14 mouse cellular contexts compared by ENCODE assay signal in the genomic region with DNA sequence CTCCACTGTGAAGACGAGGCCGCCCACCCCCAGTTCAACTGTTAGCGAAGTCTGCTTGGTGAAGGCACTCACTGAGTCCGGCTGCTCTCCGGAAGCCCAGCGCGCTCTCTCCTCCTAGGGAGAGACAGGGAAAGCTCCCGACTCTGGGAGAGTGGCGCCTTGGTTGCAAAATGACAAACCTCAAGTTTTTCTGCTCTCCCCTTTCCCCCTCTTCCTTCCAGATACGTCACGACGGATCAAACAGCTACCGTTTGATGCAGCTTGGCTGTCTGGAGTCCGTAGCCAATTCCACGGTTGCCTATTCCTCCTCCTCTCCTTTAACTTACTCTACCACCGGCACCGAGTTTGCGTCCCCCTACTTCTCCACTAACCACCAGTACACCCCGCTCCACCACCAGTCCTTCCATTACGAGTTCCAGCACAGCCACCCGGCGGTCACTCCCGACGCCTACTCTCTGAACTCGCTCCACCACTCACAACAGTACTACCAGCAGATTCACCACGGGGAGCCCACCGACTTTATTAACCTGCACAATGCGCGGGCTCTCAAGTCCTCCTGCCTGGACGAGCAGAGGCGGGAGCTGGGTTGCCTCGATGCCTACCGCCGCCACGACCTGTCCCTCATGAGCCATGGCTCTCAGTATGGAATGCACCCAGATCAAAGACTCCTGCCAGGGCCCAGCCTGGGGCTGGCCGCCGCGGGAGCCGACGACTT. TPM values are rescaled to one million over a fixed set of nuclear protein-coding genes. Genes with fewer than 3 reads are reported as not detected.
DNase-seq lines count a peak whose midpoint lies in the region; ATAC-seq and TF ChIP-seq lines count a peak whose summit lies in the region.
"Had no signal": no experiment of that assay in that cellular context is flagged by ENCODE, and none has a peak within 500 bp of the region (broad histone marks: within the 10 kb centered on the region; RNA-seq: fewer than 3 reads in every experiment).

No protein-coding gene starts in this region.

- H3K9ac ChIP-seq in neural tube, embryonic 15.5 days (replicated peaks) = no peak overlapping the region
- H3K9ac ChIP-seq: limb, embryonic 13.5 days had no signal

- TF ChIP-seq CTCF in kidney, adult 2 months (conservative IDR thresholded peaks at IDR 0.05; ENCODE audit: insufficient read depth, insufficient read length, low read depth, low read length) = no peak

- 0 out of 2 replicates have a peak, but pooled peaks cover 3% of the 10 kb centered on the region for H3K4me1 ChIP-seq in neural tube, embryonic 15.5 days
- peaks cover 11% of the 10 kb centered on the region for H3K4me1 ChIP-seq in forebrain, embryonic 10.5 days
- H3K4me1 ChIP-seq in limb, embryonic 10.5 days = peaks cover 5% of the 10 kb centered on the region; the same call in 1 of the 2 replicates
- no peaks in the 10 kb centered on the region for H3K4me1 ChIP-seq in kidney, adult 2 months (ENCODE audit: control insufficient read depth, insufficient read depth, low read length)
- H3K4me1 ChIP-seq: limb, embryonic 13.5 days had no signal

- WGBS in neural tube, embryonic 15.5 days = under 1% methylated on average over 40 of the region's 40 CpGs
- WGBS in forebrain, embryonic 10.5 days = under 1% methylated on average over 40 of the region's 40 CpGs
- WGBS in limb, embryonic 10.5 days = under 1% methylated on average over 40 of the region's 40 CpGs
- 1% methylated on average over 40 of the region's 40 CpGs for WGBS in kidney, adult 2 months

- no peaks in the 10 kb centered on the region for H3K9me3 ChIP-seq in neural tube, embryonic 15.5 days (replicated peaks)
- no peaks in the 10 kb centered on the region for H3K9me3 ChIP-seq in forebrain, embryonic 10.5 days
- no peaks in the 10 kb centered on the region for H3K9me3 ChIP-seq in limb, embryonic 10.5 days (replicated peaks)
- H3K9me3 ChIP-seq: limb, embryonic 13.5 days had no signal

- ATAC-seq in neural tube, embryonic 15.5 days (ENCODE audit: low FRiP score) = no peak
- 0 out of 2 replicates have a peak, but pooled peaks have one; percentile 1 for ATAC-seq in neutrophil, adult 5-6 weeks (ENCODE audit: extremely low read depth, insufficient number of reproducible peaks, low FRiP score, poor library complexity, severe bottlenecking)
- ATAC-seq: inflammation-experienced regulatory T-cells, adult 6 months had no signal

- no peak overlapping the region for H3K4me3 ChIP-seq in neural tube, embryonic 15.5 days (replicated peaks)
- peak overlapping the region; percentile 27; the same call in 1 of the 2 replicates for H3K4me3 ChIP-seq in forebrain, embryonic 10.5 days
- H3K4me3 ChIP-seq in limb, embryonic 10.5 days = no peak overlapping the region
- no peak overlapping the region for H3K4me3 ChIP-seq in kidney, adult 2 months (ENCODE audit: insufficient read depth, low read depth, low read length)
- H3K4me3 ChIP-seq: layer of hippocampus, adult 2 months; limb, embryonic 13.5 days had no signal

- H3K36me3 ChIP-seq in neural tube, embryonic 15.5 days = no peaks in the 10 kb centered on the region
- no peaks in the 10 kb centered on the region for H3K36me3 ChIP-seq in forebrain, embryonic 10.5 days (replicated peaks)
- H3K36me3 ChIP-seq in limb, embryonic 10.5 days = no peaks in the 10 kb centered on the region
- H3K36me3 ChIP-seq in kidney, adult 2 months (ENCODE audit: control insufficient read depth, insufficient read depth, low read length) = no peaks in the 10 kb centered on the region
- H3K36me3 ChIP-seq: limb, embryonic 13.5 days had no signal

- peaks cover 95% of the 10 kb centered on the region for H3K27me3 ChIP-seq in neural tube, embryonic 15.5 days (replicated peaks)
- H3K27me3 ChIP-seq in forebrain, embryonic 10.5 days (ENCODE audit: poor library complexity, severe bottlenecking) = peaks cover 100% of the 10 kb centered on the region
- H3K27me3 ChIP-seq in limb, embryonic 10.5 days (ENCODE audit: low read depth, poor library complexity, severe bottlenecking) = peaks cover 99% of the 10 kb centered on the region
- H3K27me3 ChIP-seq in kidney, adult 2 months (replicated peaks; ENCODE audit: control insufficient read depth, insufficient read depth, low read length) = no peaks in the 10 kb centered on the region
- H3K27me3 ChIP-seq: CH12.LX had no signal

- peak; percentile 55 for DNase-seq in neural tube, embryonic 10.5 days (ENCODE audit: extremely low spot score, low spot score)
- DNase-seq in forebrain, embryonic 10.5 days (ENCODE audit: extremely low spot score, low spot score) = peak; percentile 49
- peak; percentile 49 for DNase-seq in limb, embryonic 10.5 days (ENCODE audit: low spot score)
- DNase-seq in adrenal gland, adult 2 months = no peak
- no peak for DNase-seq in frontal cortex, postnatal 14 days (ENCODE audit: low spot score in 2 of 2)
- DNase-seq in kidney, adult 2 months = no peak
- DNase-seq: lung, postnatal 14 days had no signal

- no peak for TF ChIP-seq POLR2A in kidney, adult 2 months (IDR thresholded peaks at IDR 0.05; ENCODE audit: low read depth, low read length)

- no peak overlapping the region for H3K4me2 ChIP-seq in neural tube, embryonic 15.5 days
- H3K4me2 ChIP-seq: limb, embryonic 13.5 days had no signal

- no peak overlapping the region for H3K27ac ChIP-seq in neural tube, embryonic 15.5 days (replicated peaks)
- H3K27ac ChIP-seq in forebrain, embryonic 10.5 days = no peak overlapping the region
- H3K27ac ChIP-seq in limb, embryonic 10.5 days = no peak overlapping the region
- H3K27ac ChIP-seq in kidney, adult 2 months (ENCODE audit: insufficient read depth, low read depth, low read length) = no peak overlapping the region
- H3K27ac ChIP-seq: layer of hippocampus, adult 2 months; limb, embryonic 13.5 days had no signal

RNA-seq across cellular contexts. Expression of a gene that starts 1.5 kb away (rescaled TPM):
- not detected in 2 replicates for polyA plus RNA-seq in neural tube, embryonic 15.5 days (2015; fragmentation: Nextera tagmentation; extraction: Ambion mirVana)
- polyA plus RNA-seq in forebrain, embryonic 10.5 days (2016; fragmentation: Nextera tagmentation; extraction: Ambion mirVana) = 0.15 TPM in 1 of 2 replicates, not detected in the other
- polyA plus RNA-seq in limb, embryonic 10.5 days (2016; fragmentation: Nextera tagmentation; extraction: Ambion mirVana) = not detected in 2 replicates
- not detected in 2 replicates for total RNA-seq in neutrophil, adult 5-6 weeks (2017)
- total RNA-seq in adrenal gland, adult 2 months (2021) = not detected
- not detected in 2 replicates for polyA plus RNA-seq in adrenal gland, adult 2 months (2012; rRNA removed)
- not detected in 2 replicates for polyA plus RNA-seq in kidney, adult 2 months (2012; rRNA removed)
- total RNA-seq: CH12.LX; layer of hippocampus, adult 2 months had no signal
- polyA plus RNA-seq: inflammation-experienced regulatory T-cells, adult 6 months; testis, adult 2 months had no signal

Comparison
In these comparisons a context has a peak if more than half of its experiments do, and no peak if none do; other contexts are left out.
1. DNase-seq: peak in neural tube, embryonic 10.5 days (single experiment), forebrain, embryonic 10.5 days (single experiment) and limb, embryonic 10.5 days (single experiment); none in adrenal gland, adult 2 months (single experiment), frontal cortex, postnatal 14 days (0 of 2) and kidney, adult 2 months (single experiment).